Mouse (Mus musculus) testis, adult 2 months (tissue): ENCODE measurements at regions not wholly inside any gene's neighbourhood (a gene's known extent, or its start where the extent isn't known, plus 50 kb on each side); places are given as distances from the start of the nearest gene placed in this dataset.

Source experiments
- CTCF ChIP-seq: fragments of 200-500 bp; IDR thresholded peaks from 2 replicates; pipeline ENCODE4 v1.5.1; 2012; ENCODE audit warnings: low read depth, mild to moderate bottlenecking, inconsistent platforms, low read length, moderate library complexity; ENCODE audit not compliant: control insufficient read depth, insufficient read depth, insufficient replicate concordance
- POLR2A ChIP-seq: fragments of 200-500 bp; IDR thresholded peaks from 2 replicates; pipeline ENCODE4 v1.6.1; 2012; ENCODE audit warnings: low read depth, mild to moderate bottlenecking, inconsistent platforms, low read length, moderate library complexity; ENCODE audit not compliant: control insufficient read depth

- no peak for TF ChIP-seq POLR2A
- TF ChIP-seq CTCF, result no peak
Measured at GRCm38 (mm10) chr8:26452976-26453573, 333.7 kb downstream of the Gm45692 start.
